Comparison of ENCODE assay signal across 9 mouse cellular contexts in the genomic region with DNA sequence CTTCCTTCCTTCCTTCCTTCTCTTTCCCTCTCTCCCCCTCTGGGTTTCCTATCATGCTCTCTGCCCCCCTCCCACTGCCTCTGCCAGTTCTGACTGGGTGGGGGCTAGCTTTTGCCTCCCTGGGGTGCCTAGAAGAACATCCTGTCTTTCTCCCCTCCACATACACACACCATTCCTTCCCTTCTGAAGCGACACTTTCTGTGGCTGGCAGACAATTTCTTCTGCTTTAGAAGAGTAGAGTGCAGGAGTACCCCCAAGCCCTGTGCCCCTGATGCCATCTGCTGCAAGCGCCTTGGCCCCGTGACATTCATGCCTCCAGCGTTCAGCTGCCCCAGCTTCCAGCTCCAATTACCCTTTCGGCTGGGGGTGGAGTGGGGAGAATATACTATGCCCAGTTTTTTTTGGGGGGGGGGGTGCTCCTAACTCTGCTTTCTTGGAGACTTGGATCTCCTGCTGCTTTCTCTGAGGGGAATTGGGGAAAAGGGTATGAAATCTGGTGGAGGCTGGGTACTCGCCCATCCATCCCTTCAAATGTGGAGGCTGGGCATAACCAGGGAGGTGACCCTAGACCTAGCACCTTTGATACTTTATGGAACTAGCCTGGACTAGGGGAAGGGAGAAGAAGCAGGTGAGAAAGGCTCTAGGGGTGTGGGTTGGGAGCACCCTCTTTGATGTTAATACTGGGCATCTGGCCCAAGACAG. TPM values are rescaled to one million over a fixed set of nuclear protein-coding genes. Genes with fewer than 3 reads are reported as not detected.
A peak's percentile ranks its signal among the peaks of the same experiment; 100 is the strongest.
DNase-seq lines count a peak whose midpoint lies in the region; ATAC-seq and TF ChIP-seq lines count a peak whose summit lies in the region.
"Had no signal": no experiment of that assay in that cellular context is flagged by ENCODE, and none has a peak within 500 bp of the region (broad histone marks: within the 10 kb centered on the region; RNA-seq: fewer than 3 reads in every experiment).

No protein-coding gene starts in this region.

- 4% methylated on average over 6 of the region's 6 CpGs for WGBS in forebrain, postnatal 0 days
- WGBS in limb, embryonic 13.5 days = 22% methylated on average over 6 of the region's 6 CpGs
- WGBS in small intestine, adult 2 months = 14% methylated on average over 6 of the region's 6 CpGs

- no peak for TF ChIP-seq CTCF in forebrain, postnatal 0 days (IDR thresholded peaks at IDR 0.05; ENCODE audit: low read depth)
- TF ChIP-seq CTCF in small intestine, adult 2 months (IDR thresholded peaks at IDR 0.05; ENCODE audit: extremely low read depth, insufficient read length, insufficient replicate concordance, low read depth, low read length) = no peak

- peak overlapping the region; percentile 30 for H3K4me3 ChIP-seq in forebrain, postnatal 0 days (ENCODE audit: low read depth, low read length)
- peak overlapping the region; percentile 5; the same call in 1 of the 2 replicates for H3K4me3 ChIP-seq in limb, embryonic 13.5 days
- H3K4me3 ChIP-seq in small intestine, adult 2 months (ENCODE audit: low read depth, low read length) = peak overlapping the region; percentile 25

- peak; percentile 22 for DNase-seq in embryo, embryonic 11 days
- no peak for DNase-seq in embryo, embryonic 10 days (ENCODE audit: low spot score)
- DNase-seq in retina, postnatal 1 day = peak; percentile 72
- DNase-seq in retina, embryonic 14.5 days (ENCODE audit: low spot score) = no peak
- DNase-seq in forebrain, postnatal 0 days = no peak
- DNase-seq in T-cell, adult 2 months (ENCODE audit: low spot score) = no peak

- peak overlapping the region; percentile 66 for H3K9ac ChIP-seq in forebrain, postnatal 0 days
- H3K9ac ChIP-seq in limb, embryonic 13.5 days = no peak overlapping the region

- H3K4me2 ChIP-seq in forebrain, postnatal 0 days (ENCODE audit: low read depth) = peak overlapping the region; percentile 94
- peak overlapping the region; percentile 59 for H3K4me2 ChIP-seq in limb, embryonic 13.5 days (replicated peaks)

- no peaks in the 10 kb centered on the region for H3K27me3 ChIP-seq in forebrain, postnatal 0 days (ENCODE audit: insufficient read depth, low read length)
- H3K27me3 ChIP-seq in limb, embryonic 13.5 days = no peaks in the 10 kb centered on the region
- H3K27me3 ChIP-seq in small intestine, adult 2 months (ENCODE audit: control insufficient read depth, insufficient read depth, low read length) = no peaks in the 10 kb centered on the region

- H3K36me3 ChIP-seq in forebrain, postnatal 0 days (ENCODE audit: insufficient read depth) = peaks cover 1% of the 10 kb centered on the region
- no peaks in the 10 kb centered on the region; the same call in 1 of the 2 replicates for H3K36me3 ChIP-seq in limb, embryonic 13.5 days
- H3K36me3 ChIP-seq in small intestine, adult 2 months (ENCODE audit: control insufficient read depth, insufficient read depth, low read length) = no peaks in the 10 kb centered on the region

- peaks cover 75% of the 10 kb centered on the region for H3K4me1 ChIP-seq in forebrain, postnatal 0 days (ENCODE audit: insufficient read depth)
- peaks cover 98% of the 10 kb centered on the region for H3K4me1 ChIP-seq in limb, embryonic 13.5 days
- peaks cover 66% of the 10 kb centered on the region for H3K4me1 ChIP-seq in small intestine, adult 2 months (ENCODE audit: control insufficient read depth, insufficient read depth, insufficient read length, low read length)

- TF ChIP-seq POLR2A in small intestine, adult 2 months (IDR thresholded peaks at IDR 0.05; ENCODE audit: low read depth, low read length) = no peak

- H3K9me3 ChIP-seq in forebrain, postnatal 0 days (ENCODE audit: low read length) = no peaks in the 10 kb centered on the region
- H3K9me3 ChIP-seq in limb, embryonic 13.5 days = no peaks in the 10 kb centered on the region

- H3K27ac ChIP-seq in forebrain, postnatal 0 days (ENCODE audit: low read depth, low read length) = peak overlapping the region; percentile 99
- H3K27ac ChIP-seq in limb, embryonic 13.5 days = peak overlapping the region; percentile 84
- peak overlapping the region; percentile 98 for H3K27ac ChIP-seq in small intestine, adult 2 months (ENCODE audit: insufficient read depth, low read depth, low read length)

- ATAC-seq in forebrain, postnatal 0 days = peak; percentile 27
- no peak for ATAC-seq in limb, embryonic 13.5 days (ENCODE audit: low FRiP score, low read depth)

RNA-seq across cellular contexts. Expression of a gene that starts 7.5 kb away (rescaled TPM):
- 1,003 and 1,159 TPM in 2 replicates for total RNA-seq in forebrain, postnatal 0 days (2014; rRNA removed)
- 223 and 233 TPM in 2 replicates for polyA plus RNA-seq in forebrain, postnatal 0 days (2015; fragmentation: Nextera tagmentation; extraction: Ambion mirVana)
- polyA plus RNA-seq in limb, embryonic 13.5 days (2015; fragmentation: Nextera tagmentation; extraction: Ambion mirVana) = 34.1 and 34.3 TPM in 2 replicates
- polyA plus RNA-seq in small intestine, adult 2 months (2012; rRNA removed) = 46.5 and 128 TPM in 2 replicates

RNA-seq across cellular contexts. Expression of a gene that starts 18.7 kb away (rescaled TPM):
- 54.0 and 66.5 TPM in 2 replicates for total RNA-seq in forebrain, postnatal 0 days (2014; rRNA removed)
- polyA plus RNA-seq in forebrain, postnatal 0 days (2015; fragmentation: Nextera tagmentation; extraction: Ambion mirVana) = 46.4 and 49.3 TPM in 2 replicates
- 56.0 and 61.0 TPM in 2 replicates for polyA plus RNA-seq in limb, embryonic 13.5 days (2015; fragmentation: Nextera tagmentation; extraction: Ambion mirVana)
- polyA plus RNA-seq in small intestine, adult 2 months (2012; rRNA removed) = 23.8 and 49.5 TPM in 2 replicates

RNA-seq across cellular contexts. Expression of a gene that starts 27.2 kb away (rescaled TPM):
- 4.5 and 6.7 TPM in 2 replicates for total RNA-seq in forebrain, postnatal 0 days (2014; rRNA removed)
- polyA plus RNA-seq in forebrain, postnatal 0 days (2015; fragmentation: Nextera tagmentation; extraction: Ambion mirVana) = 10.8 and 11.4 TPM in 2 replicates
- 0.93 and 1.1 TPM in 2 replicates for polyA plus RNA-seq in limb, embryonic 13.5 days (2015; fragmentation: Nextera tagmentation; extraction: Ambion mirVana)
- 59.8 and 206 TPM in 2 replicates for polyA plus RNA-seq in small intestine, adult 2 months (2012; rRNA removed)

RNA-seq across cellular contexts. Expression of a gene that starts 46.9 kb away (rescaled TPM):
- total RNA-seq in forebrain, postnatal 0 days (2014; rRNA removed) = not detected in 2 replicates
- polyA plus RNA-seq in forebrain, postnatal 0 days (2015; fragmentation: Nextera tagmentation; extraction: Ambion mirVana) = not detected in 2 replicates
- not detected in 2 replicates for polyA plus RNA-seq in limb, embryonic 13.5 days (2015; fragmentation: Nextera tagmentation; extraction: Ambion mirVana)
- polyA plus RNA-seq in small intestine, adult 2 months (2012; rRNA removed) = 0.10 TPM in 1 of 2 replicates, not detected in the other
- total RNA-seq: CH12.LX had no signal

RNA-seq across cellular contexts. Expression of a gene that starts 47.4 kb away (rescaled TPM):
- total RNA-seq in forebrain, postnatal 0 days (2014; rRNA removed) = 87.2 and 94.6 TPM in 2 replicates
- polyA plus RNA-seq in forebrain, postnatal 0 days (2015; fragmentation: Nextera tagmentation; extraction: Ambion mirVana) = 16.3 and 24.1 TPM in 2 replicates
- 28.9 and 29.2 TPM in 2 replicates for polyA plus RNA-seq in limb, embryonic 13.5 days (2015; fragmentation: Nextera tagmentation; extraction: Ambion mirVana)
- polyA plus RNA-seq in small intestine, adult 2 months (2012; rRNA removed) = 19.8 and 38.5 TPM in 2 replicates

Comparison
In these comparisons a context has a peak if more than half of its experiments do, and no peak if none do; other contexts are left out.
1. DNase-seq: peak in embryo, embryonic 11 days (single experiment) and retina, postnatal 1 day (single experiment); none in embryo, embryonic 10 days (single experiment), retina, embryonic 14.5 days (single experiment), forebrain, postnatal 0 days (single experiment) and T-cell, adult 2 months (single experiment).
2. Peak in every context shown above with its lines, with median percentiles within 50 percentile points of each other: H3K27ac ChIP-seq and H3K4me3 ChIP-seq.